Mouse (Mus musculus) forebrain, postnatal 0 days (tissue): ENCODE results near the gene Ampd1. TPM values are rescaled to one million over a fixed set of nuclear protein-coding genes. Genes with fewer than 3 reads are reported as not detected.

Source experiments
- ATAC-seq: fragments of 200-750 bp; cut with Nextera tagmentation; 2 replicates; pipeline ENCODE4 v1.8.0; 2017; ENCODE audit warnings: mild to moderate bottlenecking, moderate library complexity
- DNase-seq: peaks from one replicate; pipeline ENCODE4 v3.0.0-alpha.2; 2015
- H3K27ac ChIP-seq: fragments of 300-500 bp; sonication (generic); 2 replicates; pipeline ENCODE4 v1.5.1; 2014; ENCODE audit warnings: low read depth, mild to moderate bottlenecking, antibody characterized with exemption, low read length, moderate library complexity, mixed read lengths
- H3K27me3 ChIP-seq: fragments of 300-500 bp; sonication (generic); 2 replicates; pipeline ENCODE4 v1.6.1; 2014; ENCODE audit warnings: mild to moderate bottlenecking, low read length, mixed read lengths; ENCODE audit not compliant: insufficient read depth
- H3K36me3 ChIP-seq: fragments of 300-500 bp; sonication (generic); 2 replicates; pipeline ENCODE4 v1.6.1; 2014; ENCODE audit warnings: mild to moderate bottlenecking, moderate library complexity; ENCODE audit not compliant: insufficient read depth
- H3K4me1 ChIP-seq: fragments of 300-500 bp; sonication (generic); 2 replicates; pipeline ENCODE4 v1.6.1; 2014; ENCODE audit warnings: antibody characterized with exemption; ENCODE audit not compliant: insufficient read depth
- H3K4me2 ChIP-seq: fragments of 300-500 bp; sonication (generic); 2 replicates; pipeline ENCODE4 v1.6.1; 2014; ENCODE audit warnings: low read depth, mild to moderate bottlenecking, moderate library complexity
- H3K4me3 ChIP-seq: fragments of 300-500 bp; sonication (generic); 2 replicates; pipeline ENCODE4 v1.5.1; 2014; ENCODE audit warnings: low read depth, low read length, mixed read lengths
- H3K9ac ChIP-seq: fragments of 300-500 bp; sonication (generic); 2 replicates; pipeline ENCODE4 v1.6.1; 2014; ENCODE audit warnings: mild to moderate bottlenecking
- H3K9me3 ChIP-seq: fragments of 300-500 bp; sonication (generic); 2 replicates; pipeline ENCODE4 v1.6.1; 2016; ENCODE audit warnings: low read length
- CTCF ChIP-seq: sonication (generic); IDR thresholded peaks from 2 replicates; pipeline ENCODE4 v1.5.1; 2016; ENCODE audit warnings: antibody characterized with exemption, control low read depth, low read depth
- WGBS: fragments of 180-500 bp; shearing (Covaris S2); extraction: QIAGEN DNeasy Blood & Tissue Kit; methylation state at CpG from one replicate; pipeline ENCODE4 v1.1.7; 2014; 5-methylcytosine and 5-hydroxymethylcytosine counted together
- polyA plus RNA-seq: library from polyadenylated mRNA; unstranded; fragments of >200 nt; fragmentation: Nextera tagmentation; extraction: Ambion mirVana; gene quantifications from 2 replicates; pipeline ENCODE4 v1.2.1, GENCODE M21; 2015
- total RNA-seq: library from RNA; depleted of rRNA; stranded (reverse); fragments of >200 nt; gene quantifications from 2 replicates; pipeline ENCODE4 v1.2.3, GENCODE M21; 2014

The Ampd1 gene
- total and polyA plus RNA-seq, 2 experiments from 2014 or later, result not detected

DNA sequence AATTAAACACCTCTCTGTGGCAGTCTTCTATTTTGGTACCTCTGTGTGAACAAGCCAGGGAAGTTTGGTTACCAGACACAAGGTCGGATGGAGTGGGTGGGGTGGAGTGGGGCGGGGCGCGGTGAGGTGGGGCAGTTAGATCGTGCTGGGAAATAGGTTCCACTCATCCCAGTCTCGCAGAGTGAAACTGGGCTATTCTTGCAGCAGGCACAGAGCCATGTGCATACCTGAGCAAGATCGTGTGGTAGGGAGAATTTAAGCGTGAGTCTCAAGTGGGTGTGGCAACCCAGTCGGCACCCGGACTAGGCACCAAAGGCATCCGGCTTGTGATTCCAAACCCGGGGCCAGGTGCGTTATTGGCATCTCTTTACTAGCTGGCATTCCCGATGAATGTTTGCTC, 28.1 kb downstream of the Ampd1 start:
- ATAC-seq (no peak), DNase-seq (no peak)
- Histone ChIP-seq H3K36me3 (no peaks in the 10 kb centered on the region), H3K4me2 (peak overlapping the region; percentile 79), H3K4me1 (no peaks in the 10 kb centered on the region), H3K27me3 (no peaks in the 10 kb centered on the region), H3K9ac (peak overlapping the region; percentile 48), H3K4me3 (peak overlapping the region; percentile 46), H3K27ac (no peak overlapping the region), H3K9me3 (no peaks in the 10 kb centered on the region)
- TF ChIP-seq CTCF, result no peak
- WGBS, result 2% methylated on average over 14 of the region's 14 CpGs

DNA sequence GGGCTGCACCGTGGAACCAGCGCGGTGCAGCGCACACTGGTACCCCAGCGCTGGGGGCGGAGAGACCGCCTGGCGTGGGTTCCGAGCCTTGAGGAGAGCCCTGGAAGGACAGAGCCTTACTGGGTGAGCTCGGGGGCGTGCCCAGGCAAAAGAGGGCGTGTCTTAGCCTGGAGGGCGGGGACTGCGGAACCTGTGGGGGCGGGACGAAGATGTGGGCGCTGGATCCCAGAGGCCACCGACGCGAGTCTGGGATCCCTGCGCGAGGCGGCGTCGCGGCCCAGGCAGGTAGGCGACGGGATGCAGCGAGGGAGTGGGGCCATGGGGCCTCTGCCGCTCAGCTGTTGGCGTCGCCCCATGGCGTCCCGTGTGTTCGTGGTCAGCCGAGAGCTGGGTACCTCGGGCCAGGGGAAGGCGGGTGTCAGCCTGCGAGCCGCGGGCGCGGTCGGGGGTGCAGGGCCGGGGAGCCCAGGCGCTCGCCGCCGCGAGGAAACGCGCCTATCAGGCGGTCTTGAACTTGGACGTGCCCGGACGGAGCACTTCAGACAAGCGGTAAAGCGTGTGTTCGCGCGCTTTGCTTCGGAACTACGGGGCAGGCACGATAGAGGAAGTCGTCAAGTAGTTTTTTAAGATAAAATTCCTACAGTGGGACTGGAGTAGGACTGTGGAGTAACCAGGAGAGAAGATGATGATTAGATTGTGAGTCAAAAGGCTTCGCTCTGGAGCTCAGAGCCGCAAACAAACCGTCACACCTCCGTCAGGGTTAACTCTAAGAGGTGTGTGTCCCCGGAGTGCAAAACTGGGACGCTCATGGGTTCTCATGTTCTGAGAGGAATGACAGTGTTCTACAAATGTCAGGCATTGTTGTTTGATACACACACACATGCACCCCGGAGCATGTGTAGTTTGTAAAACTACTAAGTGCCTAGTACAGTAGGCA, 28.9 kb downstream of the Ampd1 start, which contains the start of gene Dennd2c:
TSS of gene Dennd2c (plus strand) at position 151 of the 937 bp plus-strand sequence.
- Histone ChIP-seq H3K4me1 (no peaks in the 10 kb centered on the region), H3K4me3 (peak within 1 kb of the TSS; percentile 46), H3K9ac (peak within 1 kb of the TSS; percentile 48), H3K4me2 (peak within 1 kb of the TSS; percentile 79), H3K9me3 (no peaks in the 10 kb centered on the region), H3K36me3 (no peaks in the 10 kb centered on the region), H3K27me3 (no peaks in the 10 kb centered on the region), H3K27ac (no peak within 1 kb of the TSS)
- 2% methylated on average over 71 of the region's 72 CpGs for WGBS
- ATAC-seq (peak; percentile 94), DNase-seq (peak; percentile 69)
- no peak for TF ChIP-seq CTCF

DNA sequence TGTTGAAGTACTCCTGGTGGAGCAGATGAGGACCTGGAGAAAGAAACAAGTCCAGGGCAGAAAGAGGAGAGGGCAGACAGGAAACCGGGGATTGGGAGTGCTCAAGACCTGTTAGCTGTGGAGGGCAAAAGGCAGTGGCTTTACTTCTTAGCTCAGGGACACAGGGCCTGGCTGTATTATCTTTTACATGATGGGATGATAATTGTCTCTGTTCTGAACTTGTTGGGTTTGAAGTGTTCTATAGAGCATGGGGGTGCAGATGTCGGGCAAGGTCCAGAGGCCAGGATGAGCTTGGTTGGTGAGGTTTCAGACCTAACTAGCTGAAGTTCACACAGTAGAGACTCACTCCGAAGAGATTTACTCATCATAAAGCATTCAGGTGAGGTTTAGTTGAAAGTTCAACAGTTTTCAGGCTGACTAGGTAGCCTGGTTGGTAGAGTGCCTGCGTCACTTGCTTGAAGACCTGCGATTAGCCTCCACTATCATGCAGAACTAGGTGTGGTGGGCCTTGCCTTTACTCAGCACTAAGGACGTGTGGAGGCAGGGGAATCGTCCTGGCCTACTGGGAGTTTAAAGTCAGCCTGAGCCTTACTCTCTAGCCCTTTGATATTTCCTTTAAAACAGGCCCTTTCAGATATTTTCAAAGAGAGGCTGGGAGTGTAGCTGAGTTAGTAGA, 33.9 kb downstream of the Ampd1 start:
- Histone ChIP-seq H3K27me3 (no peaks in the 10 kb centered on the region), H3K9ac (no peak overlapping the region), H3K4me2 (no peak overlapping the region), H3K9me3 (no peaks in the 10 kb centered on the region), H3K4me3 (no peak overlapping the region), H3K27ac (no peak overlapping the region), H3K36me3 (no peaks in the 10 kb centered on the region), H3K4me1 (no peaks in the 10 kb centered on the region)
- WGBS, result 90% methylated on average over 7 of the region's 7 CpGs
- DNase-seq (no peak), ATAC-seq (no peak)
- TF ChIP-seq CTCF, result no peak

DNA sequence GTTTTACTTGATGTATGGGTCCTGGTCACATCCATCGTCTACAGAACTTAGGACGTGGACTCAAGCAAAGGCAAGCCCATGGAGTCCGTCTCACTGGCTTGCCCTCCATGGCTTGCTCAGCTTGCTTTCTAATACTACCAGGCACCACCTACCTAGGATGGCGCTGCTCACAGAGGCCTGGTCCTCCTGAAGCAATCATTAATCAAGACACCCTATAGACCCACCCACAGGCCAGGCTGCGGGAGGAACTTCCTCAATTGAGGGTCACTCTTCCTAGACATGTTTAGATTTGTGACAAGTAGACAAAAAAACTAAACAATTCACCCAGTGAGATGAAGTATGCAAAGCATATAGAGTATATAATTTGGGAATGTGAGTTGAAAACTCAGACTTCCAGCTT, 38.4 kb downstream of the Ampd1 start:
- no peak for DNase-seq
- Histone ChIP-seq H3K9me3 (no peaks in the 10 kb centered on the region), H3K4me3 (no peak overlapping the region), H3K27me3 (no peaks in the 10 kb centered on the region), H3K36me3 (no peaks in the 10 kb centered on the region), H3K4me1 (no peaks in the 10 kb centered on the region), H3K27ac (no peak overlapping the region), H3K4me2 (no peak overlapping the region), H3K9ac (no peak overlapping the region)
- no peak for TF ChIP-seq CTCF
- ATAC-seq, result no peak
- WGBS, result 80% methylated on average over 5 of the region's 5 CpGs

DNA sequence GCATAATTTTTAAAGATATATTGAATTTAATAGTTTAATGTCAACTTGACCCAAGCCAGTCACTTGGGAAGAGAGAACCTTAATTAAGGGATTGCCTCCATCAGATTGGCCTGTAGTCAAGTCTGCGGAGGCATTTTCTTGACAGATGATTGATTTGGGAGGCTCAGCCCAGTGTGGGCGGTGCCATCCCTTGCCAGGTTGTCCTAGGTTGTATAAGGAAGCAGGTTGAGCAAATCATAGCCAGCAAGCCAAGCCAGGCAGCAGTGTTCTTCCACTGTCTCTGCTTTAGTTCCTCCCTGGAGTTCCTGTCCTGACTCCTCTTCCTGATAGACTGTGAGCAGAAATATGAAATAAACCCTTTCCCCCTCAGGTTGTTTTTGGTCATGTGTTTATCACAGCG, 49.8 kb downstream of the Ampd1 start:
- Histone ChIP-seq H3K27me3 (no peaks in the 10 kb centered on the region), H3K4me3 (no peak overlapping the region), H3K4me1 (no peaks in the 10 kb centered on the region), H3K36me3 (no peaks in the 10 kb centered on the region), H3K27ac (no peak overlapping the region), H3K9ac (no peak overlapping the region), H3K4me2 (no peak overlapping the region), H3K9me3 (no peaks in the 10 kb centered on the region)
- ATAC-seq (no peak), DNase-seq (no peak)
- TF ChIP-seq CTCF, result no peak
- WGBS, result 93% methylated on average over 3 of the region's 3 CpGs

DNA sequence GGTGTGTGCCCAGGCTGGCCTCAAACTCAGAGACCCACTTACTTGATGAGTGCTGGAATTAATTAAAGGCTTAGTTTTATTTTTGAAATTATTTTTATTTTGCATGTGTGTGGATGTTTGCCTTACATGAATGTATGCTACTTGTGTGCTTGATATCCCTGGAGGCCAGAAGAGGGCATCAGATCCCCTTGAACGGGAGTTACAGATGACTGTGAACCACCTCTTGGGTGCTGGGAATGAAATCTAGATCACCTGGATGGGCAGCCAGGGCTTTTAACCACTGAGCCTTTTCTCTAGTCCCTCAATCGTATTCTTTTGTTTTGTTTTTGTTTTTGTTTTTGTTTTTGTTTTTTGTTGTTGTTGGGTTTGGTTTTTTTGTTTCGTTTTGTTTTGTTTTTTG, 52.3 kb downstream of the Ampd1 start:
- no peak for TF ChIP-seq CTCF
- H3K4me1 ChIP-seq, result 0 out of 2 replicates have a peak, but pooled peaks cover 8% of the 10 kb centered on the region
- DNase-seq, result no peak
- no peaks in the 10 kb centered on the region for H3K36me3 ChIP-seq
- H3K9ac ChIP-seq, result no peak overlapping the region
- no peaks in the 10 kb centered on the region for H3K27me3 ChIP-seq
- 94% methylated on average over 3 of the region's 3 CpGs for WGBS
- no peaks in the 10 kb centered on the region for H3K9me3 ChIP-seq
- H3K4me2 ChIP-seq, result no peak overlapping the region
- H3K4me3 ChIP-seq, result no peak overlapping the region
- H3K27ac ChIP-seq, result no peak overlapping the region
- no peak for ATAC-seq

DNA sequence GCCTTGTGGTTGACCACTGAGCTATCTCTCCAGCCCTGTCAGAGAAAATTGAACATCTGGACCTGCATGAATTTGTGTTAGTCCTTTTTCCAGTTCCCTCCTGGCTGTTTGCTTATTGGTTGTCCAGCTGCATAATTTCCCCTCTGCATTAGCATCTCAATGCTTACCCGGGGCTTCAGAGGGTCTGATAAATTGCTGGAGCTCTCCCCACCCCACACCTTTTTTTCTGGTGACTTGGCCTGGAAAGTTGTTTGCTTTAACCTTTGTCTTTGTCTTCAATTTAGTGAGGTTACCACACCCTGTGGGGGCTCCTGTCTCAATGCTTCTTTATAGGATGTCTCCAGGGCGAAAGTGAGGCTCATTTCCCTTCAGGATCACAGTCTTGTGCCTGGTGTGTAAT, 53.4 kb downstream of the Ampd1 start:
- no peaks in the 10 kb centered on the region for H3K27me3 ChIP-seq
- no peak for TF ChIP-seq CTCF
- no peak for DNase-seq
- no peaks in the 10 kb centered on the region for H3K9me3 ChIP-seq
- H3K36me3 ChIP-seq, result no peaks in the 10 kb centered on the region
- no peak for ATAC-seq
- H3K9ac ChIP-seq, result no peak overlapping the region
- no peak overlapping the region for H3K4me3 ChIP-seq
- no peak overlapping the region for H3K4me2 ChIP-seq
- H3K27ac ChIP-seq, result no peak overlapping the region
- H3K4me1 ChIP-seq, result 0 out of 2 replicates have a peak, but pooled peaks cover 8% of the 10 kb centered on the region
- WGBS, result 18% methylated on average over 2 of the region's 2 CpGs
